Mouse (Mus musculus) erythroid progenitor cell, adult 5-6 weeks (primary cell): Measurements from ENCODE around the gene Hist1h1t. TPM values are rescaled to one million over a fixed set of nuclear protein-coding genes. Genes with fewer than 3 reads are reported as not detected.

Source experiments
- total RNA-seq, 2 experiments: library from RNA; stranded (forward) in 1 of 2; stranded (reverse) in 1 of 2; fragments of 150-400 nt in 1 of 2; fragments of 186-747, 209-891 nt in 1 of 2; gene quantifications; 2 replicates each; pipeline versions ENCODE4 v1.2.3 to v1.2.4; 2015 to 2017; ENCODE audit warnings: low replicate concordance in 2 of 2

Hist1h1t gene
- total RNA-seq, 2 experiments from 2014 or later = 8.2 TPM; not detected in 1

Other genes starting within 250 kb of the Hist1h1t start
Only the 30 nearest of the 38 such genes appear.
- 573 TPM in 2 replicates for gene Hist1h3g, start 160.4 kb upstream of the Hist1h1t start, total RNA-seq (2015; ENCODE audit: low replicate concordance)
- 250 and 889 TPM in 2 replicates for gene Hist1h3g, start 160.4 kb upstream of the Hist1h1t start, total RNA-seq (2017; ENCODE audit: low replicate concordance)
- 90.1 and 113 TPM in 2 replicates for gene Hist1h2bh, start 152.4 kb upstream of the Hist1h1t start, total RNA-seq (2015; ENCODE audit: low replicate concordance)
- gene Hist1h2bh, start 152.4 kb upstream of the Hist1h1t start, total RNA-seq (2017; ENCODE audit: low replicate concordance) = 325 and 367 TPM in 2 replicates
- 145 and 158 TPM in 2 replicates for gene Hist1h3f, start 151.8 kb upstream of the Hist1h1t start, total RNA-seq (2015; ENCODE audit: low replicate concordance)
- gene Hist1h3f, start 151.8 kb upstream of the Hist1h1t start, total RNA-seq (2017; ENCODE audit: low replicate concordance) = 262 and 310 TPM in 2 replicates
- 838 and 1,105 TPM in 2 replicates for gene Hist1h4f, start 144.2 kb upstream of the Hist1h1t start, total RNA-seq (2015; ENCODE audit: low replicate concordance)
- gene Hist1h4f, start 144.2 kb upstream of the Hist1h1t start, total RNA-seq (2017; ENCODE audit: low replicate concordance) = 7,675 and 12,079 TPM in 2 replicates
- 59.1 and 59.8 TPM in 2 replicates for gene Hist1h1d, start 142.6 kb upstream of the Hist1h1t start, total RNA-seq (2015; ENCODE audit: low replicate concordance)
- gene Hist1h1d, start 142.6 kb upstream of the Hist1h1t start, total RNA-seq (2017; ENCODE audit: low replicate concordance) = 587 and 674 TPM in 2 replicates
- 238 and 264 TPM in 2 replicates for gene Hist1h3e, start 133.4 kb upstream of the Hist1h1t start, total RNA-seq (2015; ENCODE audit: low replicate concordance)
- gene Hist1h3e, start 133.4 kb upstream of the Hist1h1t start, total RNA-seq (2017; ENCODE audit: low replicate concordance) = 387 and 422 TPM in 2 replicates
- 4.2 and 33.5 TPM in 2 replicates for gene Hist1h2ae, start 124.6 kb upstream of the Hist1h1t start, total RNA-seq (2015; ENCODE audit: low replicate concordance)
- gene Hist1h2ae, start 124.6 kb upstream of the Hist1h1t start, total RNA-seq (2017; ENCODE audit: low replicate concordance) = 1,390 and 1,464 TPM in 2 replicates
- 851 and 976 TPM in 2 replicates for gene Hist1h2bg, start 124.4 kb upstream of the Hist1h1t start, total RNA-seq (2015; ENCODE audit: low replicate concordance)
- 2,677 and 3,057 TPM in 2 replicates for gene Hist1h2bg, start 124.4 kb upstream of the Hist1h1t start, total RNA-seq (2017; ENCODE audit: low replicate concordance)
- 1,210 and 1,460 TPM in 2 replicates for gene Hist1h2bf, start 121.6 kb upstream of the Hist1h1t start, total RNA-seq (2015; ENCODE audit: low replicate concordance)
- 1,557 and 1,840 TPM in 2 replicates for gene Hist1h2bf, start 121.6 kb upstream of the Hist1h1t start, total RNA-seq (2017; ENCODE audit: low replicate concordance)
- gene Hist1h2ad, start 121.4 kb upstream of the Hist1h1t start, total RNA-seq (2015; ENCODE audit: low replicate concordance) = 9.0 and 15.1 TPM in 2 replicates
- gene Hist1h2ad, start 121.4 kb upstream of the Hist1h1t start, total RNA-seq (2017; ENCODE audit: low replicate concordance) = 2,771 and 6,356 TPM in 2 replicates
- 379 and 393 TPM in 2 replicates for gene Hist1h3d, start 120.1 kb upstream of the Hist1h1t start, total RNA-seq (2015; ENCODE audit: low replicate concordance)
- gene Hist1h3d, start 120.1 kb upstream of the Hist1h1t start, total RNA-seq (2017; ENCODE audit: low replicate concordance) = 236 and 363 TPM in 2 replicates
- gene Hist1h4d, start 114.2 kb upstream of the Hist1h1t start, total RNA-seq (2015; ENCODE audit: low replicate concordance) = 1,614 and 1,995 TPM in 2 replicates
- gene Hist1h4d, start 114.2 kb upstream of the Hist1h1t start, total RNA-seq (2017; ENCODE audit: low replicate concordance) = 2,133 and 2,242 TPM in 2 replicates
- gene Hist1h2be, start 74.7 kb upstream of the Hist1h1t start, total RNA-seq (2015; ENCODE audit: low replicate concordance) = 39.8 and 50.1 TPM in 2 replicates
- gene Hist1h2be, start 74.7 kb upstream of the Hist1h1t start, total RNA-seq (2017; ENCODE audit: low replicate concordance) = 202 and 281 TPM in 2 replicates
- gene Hist1h1e, start 73.3 kb upstream of the Hist1h1t start, total RNA-seq (2015; ENCODE audit: low replicate concordance) = 1,339 and 1,610 TPM in 2 replicates
- gene Hist1h1e, start 73.3 kb upstream of the Hist1h1t start, total RNA-seq (2017; ENCODE audit: low replicate concordance) = 1,649 and 1,886 TPM in 2 replicates
- 7.5 and 8.3 TPM in 2 replicates for gene Hist1h2ac, start 11.9 kb upstream of the Hist1h1t start, total RNA-seq (2015; ENCODE audit: low replicate concordance)
- 152 and 187 TPM in 2 replicates for gene Hist1h2ac, start 11.9 kb upstream of the Hist1h1t start, total RNA-seq (2017; ENCODE audit: low replicate concordance)
- gene Hist1h2bc, start 11.6 kb upstream of the Hist1h1t start, total RNA-seq (2015; ENCODE audit: low replicate concordance) = 84.3 and 136 TPM in 2 replicates
- 401 and 556 TPM in 2 replicates for gene Hist1h2bc, start 11.6 kb upstream of the Hist1h1t start, total RNA-seq (2017; ENCODE audit: low replicate concordance)
- 225 and 268 TPM in 2 replicates for gene Hist1h4c, start 2.6 kb downstream of the Hist1h1t start, total RNA-seq (2015; ENCODE audit: low replicate concordance)
- 667 and 1,084 TPM in 2 replicates for gene Hist1h4c, start 2.6 kb downstream of the Hist1h1t start, total RNA-seq (2017; ENCODE audit: low replicate concordance)
- 7.5 and 14.1 TPM in 2 replicates for gene Hfe, start 15.0 kb downstream of the Hist1h1t start, total RNA-seq (2015; ENCODE audit: low replicate concordance)
- gene Hfe, start 15.0 kb downstream of the Hist1h1t start, total RNA-seq (2017; ENCODE audit: low replicate concordance) = 0.77 and 2.2 TPM in 2 replicates
- gene Hist1h1c, start 43.0 kb downstream of the Hist1h1t start, total RNA-seq (2015; ENCODE audit: low replicate concordance) = 527 and 533 TPM in 2 replicates
- 3,859 and 4,708 TPM in 2 replicates for gene Hist1h1c, start 43.0 kb downstream of the Hist1h1t start, total RNA-seq (2017; ENCODE audit: low replicate concordance)
- 412 and 474 TPM in 2 replicates for gene Hist1h3c, start 49.8 kb downstream of the Hist1h1t start, total RNA-seq (2015; ENCODE audit: low replicate concordance)
- 1,335 and 2,217 TPM in 2 replicates for gene Hist1h3c, start 49.8 kb downstream of the Hist1h1t start, total RNA-seq (2017; ENCODE audit: low replicate concordance)
- gene Hist1h2bb, start 50.9 kb downstream of the Hist1h1t start, total RNA-seq (2015; ENCODE audit: low replicate concordance) = 856 and 1,017 TPM in 2 replicates
- gene Hist1h2bb, start 50.9 kb downstream of the Hist1h1t start, total RNA-seq (2017; ENCODE audit: low replicate concordance) = 7,682 and 13,399 TPM in 2 replicates
- 222 and 372 TPM in 2 replicates for gene Hist1h2ab, start 55.3 kb downstream of the Hist1h1t start, total RNA-seq (2015; ENCODE audit: low replicate concordance)
- gene Hist1h2ab, start 55.3 kb downstream of the Hist1h1t start, total RNA-seq (2017; ENCODE audit: low replicate concordance) = 5,516 and 10,292 TPM in 2 replicates
- 1,233 and 1,450 TPM in 2 replicates for gene Hist1h3b, start 56.5 kb downstream of the Hist1h1t start, total RNA-seq (2015; ENCODE audit: low replicate concordance)
- 1,686 and 1,833 TPM in 2 replicates for gene Hist1h3b, start 56.5 kb downstream of the Hist1h1t start, total RNA-seq (2017; ENCODE audit: low replicate concordance)
- 331 and 380 TPM in 2 replicates for gene Hist1h4b, start 61.2 kb downstream of the Hist1h1t start, total RNA-seq (2015; ENCODE audit: low replicate concordance)
- gene Hist1h4b, start 61.2 kb downstream of the Hist1h1t start, total RNA-seq (2017; ENCODE audit: low replicate concordance) = 1,134 and 2,811 TPM in 2 replicates
- gene Hist1h4a, start 65.4 kb downstream of the Hist1h1t start, total RNA-seq (2015; ENCODE audit: low replicate concordance) = 142 and 188 TPM in 2 replicates
- gene Hist1h4a, start 65.4 kb downstream of the Hist1h1t start, total RNA-seq (2017; ENCODE audit: low replicate concordance) = 706 and 1,369 TPM in 2 replicates
- gene Hist1h3a, start 66.6 kb downstream of the Hist1h1t start, total RNA-seq (2015; ENCODE audit: low replicate concordance) = 238 and 271 TPM in 2 replicates
- 723 and 806 TPM in 2 replicates for gene Hist1h3a, start 66.6 kb downstream of the Hist1h1t start, total RNA-seq (2017; ENCODE audit: low replicate concordance)
- gene Hist1h1a, start 67.9 kb downstream of the Hist1h1t start, total RNA-seq (2015; ENCODE audit: low replicate concordance) = 666 and 715 TPM in 2 replicates
- gene Hist1h1a, start 67.9 kb downstream of the Hist1h1t start, total RNA-seq (2017; ENCODE audit: low replicate concordance) = 4,010 and 6,111 TPM in 2 replicates
- not detected in 2 replicates for gene Trim38, start 74.1 kb downstream of the Hist1h1t start, total RNA-seq (2015; ENCODE audit: low replicate concordance)
- 0.39 TPM in 1 of 2 replicates, not detected in the other for gene Trim38, start 74.1 kb downstream of the Hist1h1t start, total RNA-seq (2017; ENCODE audit: low replicate concordance)
- gene Slc17a2, start 111.2 kb downstream of the Hist1h1t start, total RNA-seq (2015; ENCODE audit: low replicate concordance) = not detected in 2 replicates
- gene Slc17a2, start 111.2 kb downstream of the Hist1h1t start, total RNA-seq (2017; ENCODE audit: low replicate concordance) = not detected in 2 replicates
- not detected in 2 replicates for gene Slc17a3, start 143.6 kb downstream of the Hist1h1t start, total RNA-seq (2015; ENCODE audit: low replicate concordance)
- gene Slc17a3, start 143.6 kb downstream of the Hist1h1t start, total RNA-seq (2017; ENCODE audit: low replicate concordance) = not detected in 2 replicates